Mouse (Mus musculus): ENCODE data around the gene Lcp2.

Lcp2 gene

GRCm38 (mm10) chr11:34048375-34049124 is 1.8 kb downstream of the Lcp2 start:
- no peak for DNase-seq

- DNase-seq: no peak
Measured at GRCm38 (mm10) chr11:34049125-34049379, 2.3 kb downstream of the Lcp2 start.

GRCm38 (mm10) chr11:34050063-34050462 is 3.3 kb downstream of the Lcp2 start:
- DNase-seq: no peak

GRCm38 (mm10) chr11:34050643-34051042 is 3.9 kb downstream of the Lcp2 start:
- DNase-seq: no peak

GRCm38 (mm10) chr11:34053031-34053818 is 6.5 kb downstream of the Lcp2 start:
- no peak for DNase-seq

GRCm38 (mm10) chr11:34054031-34054727 is 7.5 kb downstream of the Lcp2 start:
- no peak for DNase-seq

- DNase-seq: no peak
Measured at GRCm38 (mm10) chr11:34056715-34057114, 10.0 kb downstream of the Lcp2 start.

- DNase-seq: no peak
Measured at GRCm38 (mm10) chr11:34058332-34058731, 11.6 kb downstream of the Lcp2 start.

- no peak for DNase-seq
Measured at GRCm38 (mm10) chr11:34058960-34059359, 12.2 kb downstream of the Lcp2 start.

GRCm38 (mm10) chr11:34061740-34062139 is 15.0 kb downstream of the Lcp2 start:
- DNase-seq: no peak

GRCm38 (mm10) chr11:34063257-34063656 is 16.5 kb downstream of the Lcp2 start:
- no peak for DNase-seq

- DNase-seq: peak; percentile 43
Measured at GRCm38 (mm10) chr11:34063702-34064485, 17.2 kb downstream of the Lcp2 start.

GRCm38 (mm10) chr11:34070596-34070995 is 23.9 kb downstream of the Lcp2 start:
- DNase-seq: no peak

- DNase-seq: peak; percentile 56
Measured at GRCm38 (mm10) chr11:34072309-34072708, 25.6 kb downstream of the Lcp2 start.

- DNase-seq: no peak
Measured at GRCm38 (mm10) chr11:34073776-34074175, 27.1 kb downstream of the Lcp2 start.

- DNase-seq: no peak
Measured at GRCm38 (mm10) chr11:34077870-34078269, 31.1 kb downstream of the Lcp2 start.

GRCm38 (mm10) chr11:34078581-34078980 is 31.9 kb downstream of the Lcp2 start:
- DNase-seq: no peak

- DNase-seq: no peak
Measured at GRCm38 (mm10) chr11:34079542-34080464, 33.1 kb downstream of the Lcp2 start.

- no peak for DNase-seq
Measured at GRCm38 (mm10) chr11:34083795-34084194, 37.1 kb downstream of the Lcp2 start.

- DNase-seq: no peak
Measured at GRCm38 (mm10) chr11:34084639-34085038, 37.9 kb downstream of the Lcp2 start.

GRCm38 (mm10) chr11:34086164-34086751 is 39.5 kb downstream of the Lcp2 start:
- DNase-seq: no peak

GRCm38 (mm10) chr11:34087064-34087463 is 40.3 kb downstream of the Lcp2 start:
- DNase-seq: no peak

Measured in layer of hippocampus, adult 9-11 months (tissue).